Mouse (Mus musculus) frontal cortex, postnatal 36 days (tissue): ENCODE results near the gene Cryab.

ENCODE experiments used
- DNase-seq, 2 experiments: peaks; one replicate each; pipeline ENCODE4 v3.0.0; 2022; ENCODE audit warnings: low spot score in 2 of 2

Cryab gene

GRCm38 (mm10) chr9:50797641-50798040 is 46.5 kb downstream of the Cryab start:
- DNase-seq, result no peak

- no peak for DNase-seq
These were observed 47.2 kb downstream of the Cryab start for GRCm38 (mm10) chr9:50798368-50798767.

DNA sequence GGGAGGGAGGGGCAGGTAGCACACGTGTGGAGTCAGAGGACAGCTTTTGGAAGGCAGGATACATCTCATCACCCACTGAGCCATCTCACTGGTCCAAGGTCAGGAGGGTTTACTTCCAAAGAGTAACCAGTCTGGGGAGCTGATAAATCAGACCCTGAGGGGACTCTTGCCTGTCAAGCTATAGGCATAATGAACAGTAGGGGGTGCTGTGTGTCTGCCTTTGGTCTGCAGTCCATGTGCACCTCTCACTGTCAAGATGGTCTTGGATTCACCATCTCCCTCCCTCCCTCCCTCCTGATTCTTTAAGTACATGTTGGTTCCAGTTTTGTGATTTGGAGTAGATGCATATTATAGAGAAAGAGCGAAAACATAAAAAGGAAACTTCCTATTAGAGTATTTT is 49.9 kb downstream of the Cryab start:
- peak in 1 of 2 experiments; percentile 26 for DNase-seq

DNA sequence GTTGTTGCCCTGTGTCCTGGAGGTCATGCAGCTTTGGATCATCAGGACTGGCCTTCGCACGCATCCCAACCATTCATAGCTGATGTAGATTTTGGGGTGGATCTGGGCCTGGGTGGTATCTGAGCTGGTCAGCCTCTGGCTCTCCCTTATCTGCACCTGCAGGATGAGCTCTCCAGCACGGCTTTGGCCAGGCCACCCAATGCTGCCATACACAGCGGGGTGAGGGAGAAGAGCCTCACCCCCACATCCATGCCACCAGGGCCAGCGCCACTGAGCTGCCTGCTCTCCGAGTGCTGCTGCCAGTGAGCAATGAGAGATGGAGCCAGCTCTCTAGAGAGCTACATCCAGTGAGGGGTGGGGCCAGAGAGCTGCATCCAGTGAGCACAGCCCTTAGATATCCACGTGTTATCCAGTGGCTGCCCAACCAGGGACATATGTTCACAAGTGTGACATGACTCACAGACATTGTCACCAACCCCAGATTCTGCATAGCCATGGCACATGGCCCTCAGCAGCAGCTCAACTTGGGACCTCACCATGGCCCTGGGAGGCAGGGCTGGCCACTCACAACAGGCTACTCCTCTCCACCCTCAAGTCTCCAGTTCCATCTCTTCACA is 52.0 kb downstream of the Cryab start:
- DNase-seq, result no peak
